Mouse (Mus musculus) heart, embryonic 14.5 days (tissue): Measurements from ENCODE around the gene Nelfe. TPM values are rescaled to one million over a fixed set of nuclear protein-coding genes. Genes with fewer than 3 reads are reported as not detected.
"Not testable (repeated sequence)": the region's sequence is repeated elsewhere in the genome, so short reads cannot be mapped to it uniquely, and the experiment has no call there.

Source experiments
- ATAC-seq: fragments of 200-750 bp; cut with Nextera tagmentation; 2 replicates; pipeline ENCODE4 v1.8.0; 2017; ENCODE audit warnings: low read depth, moderate TSS enrichment; ENCODE audit not compliant: insufficient number of reproducible peaks, insufficient read depth, low FRiP score
- H3K27ac ChIP-seq, 2 experiments: fragments of 200-500 bp in 1 of 2; fragments of 300-500 bp in 1 of 2; sonication (generic) in 1 of 2; replicated peaks in 1 of 2; 2 replicates each; pipeline ENCODE4 v1.5.1; 2012 to 2014; ENCODE audit warnings: low read depth in 2 of 2, low read length in 2 of 2, control low read depth in 1 of 2, mild to moderate bottlenecking in 1 of 2, mixed read lengths in 1 of 2; ENCODE audit not compliant: control insufficient read depth in 1 of 2, insufficient read depth in 1 of 2
- H3K27me3 ChIP-seq: fragments of 300-500 bp; sonication (generic); 2 replicates; pipeline ENCODE4 v1.6.1; 2014; ENCODE audit warnings: mild to moderate bottlenecking, low read length, control low read depth; ENCODE audit not compliant: control insufficient read depth, insufficient read depth
- H3K36me3 ChIP-seq: fragments of 300-500 bp; sonication (generic); 2 replicates; pipeline ENCODE4 v1.6.1; 2014; ENCODE audit warnings: mild to moderate bottlenecking, control low read depth, low read length, mixed read lengths; ENCODE audit not compliant: control insufficient read depth, insufficient read depth
- H3K4me1 ChIP-seq, 2 experiments: fragments of 200-500 bp in 1 of 2; fragments of 300-500 bp in 1 of 2; sonication (generic) in 1 of 2; 2 replicates each; pipeline ENCODE4 v1.6.1; 2012 to 2014; ENCODE audit warnings: low read length in 2 of 2, control low read depth in 1 of 2, mixed read lengths in 1 of 2; ENCODE audit not compliant: control insufficient read depth in 2 of 2, insufficient read depth in 2 of 2
- H3K4me2 ChIP-seq: fragments of 300-500 bp; sonication (generic); 2 replicates; pipeline ENCODE4 v1.6.1; 2014; ENCODE audit warnings: mild to moderate bottlenecking, low read length
- H3K4me3 ChIP-seq, 2 experiments: fragments of 200-500 bp in 1 of 2; fragments of 300-500 bp in 1 of 2; sonication (generic) in 1 of 2; 2 replicates each; pipeline ENCODE4 v1.5.1; 2012 to 2014; ENCODE audit warnings: low read length in 2 of 2, mild to moderate bottlenecking in 2 of 2, control low read depth in 1 of 2, low read depth in 1 of 2, moderate library complexity in 1 of 2; ENCODE audit not compliant: control insufficient read depth in 1 of 2, insufficient read depth in 1 of 2
- H3K9ac ChIP-seq: fragments of 300-500 bp; sonication (generic); 2 replicates; pipeline ENCODE4 v1.6.1; 2014; ENCODE audit warnings: mild to moderate bottlenecking, low read length
- H3K9me3 ChIP-seq: fragments of 300-500 bp; sonication (generic); 2 replicates; pipeline ENCODE4 v1.6.1; 2016; ENCODE audit warnings: low read length, control low read depth; ENCODE audit not compliant: control insufficient read depth
- WGBS: fragments of 180-500 bp; shearing (Covaris S2); extraction: QIAGEN DNeasy Blood & Tissue Kit; methylation state at CpG from one replicate; pipeline ENCODE4 v1.1.7; 2014; 5-methylcytosine and 5-hydroxymethylcytosine counted together
- polyA plus RNA-seq: library from polyadenylated mRNA; unstranded; fragments of >200 nt; fragmentation: Nextera tagmentation; extraction: Ambion mirVana; gene quantifications from 2 replicates; pipeline ENCODE4 v1.2.1, GENCODE M21; 2014

Nelfe gene
- polyA plus RNA-seq, result 65.7 and 65.8 TPM in 2 replicates

- Histone ChIP-seq H3K9me3 (no peaks in the 10 kb centered on the region), H3K27me3 (no peaks in the 10 kb centered on the region), H3K9ac (peak within 1 kb of the TSS; percentile 80), H3K4me2 (peak within 1 kb of the TSS; percentile 94), H3K4me3 (peak within 1 kb of the TSS; percentile 65 to 79), H3K27ac (peak within 1 kb of the TSS in 1 of 2 experiments; percentile 2; a peak in 1 of 4 replicates), H3K4me1 (peaks cover 5 to 16% of the 10 kb centered on the region in 2 experiments), H3K36me3 (peaks cover 62% of the 10 kb centered on the region)
- peak; percentile 95 for ATAC-seq
- under 1% methylated on average over 61 of the region's 65 CpGs for WGBS
Observed at GRCm38 (mm10) chr17:34849722-34850516, at the start of gene Nelfe, which contains the start of gene Skiv2l. TSS of gene Nelfe (plus strand) at chr17:34850391. TSS of gene Skiv2l (minus strand) at chr17:34850210.

GRCm38 (mm10) chr17:34800781-34801305 is 49.3 kb upstream of the Nelfe start:
- not testable (repeated sequence) for H3K4me2 ChIP-seq, H3K4me3 ChIP-seq, H3K36me3 ChIP-seq, H3K27ac ChIP-seq, H3K9me3 ChIP-seq, H3K9ac ChIP-seq, H3K27me3 ChIP-seq, ATAC-seq, H3K4me1 ChIP-seq
- WGBS, result 83% methylated on average over 16 of the region's 16 CpGs

GRCm38 (mm10) chr17:34802756-34803155 is 47.4 kb upstream of the Nelfe start:
- not testable (repeated sequence) for H3K4me3 ChIP-seq, H3K27ac ChIP-seq, H3K27me3 ChIP-seq, H3K4me1 ChIP-seq, ATAC-seq, H3K9ac ChIP-seq, H3K9me3 ChIP-seq, H3K4me2 ChIP-seq, H3K36me3 ChIP-seq
- 81% methylated on average over 9 of the region's 9 CpGs for WGBS

- not testable (repeated sequence) for H3K27me3 ChIP-seq, H3K4me2 ChIP-seq, ATAC-seq, H3K4me1 ChIP-seq, H3K9me3 ChIP-seq, H3K9ac ChIP-seq, H3K4me3 ChIP-seq, H3K27ac ChIP-seq, H3K36me3 ChIP-seq
- 87% methylated on average over 6 of the region's 6 CpGs for WGBS
Observed at GRCm38 (mm10) chr17:34803367-34803766, 46.8 kb upstream of the Nelfe start.

GRCm38 (mm10) chr17:34804301-34804700 is 45.9 kb upstream of the Nelfe start, which contains the start of gene Cyp21a1:
TSS of gene Cyp21a1 (minus strand) at chr17:34804561.
- H3K4me3 ChIP-seq, H3K9ac ChIP-seq, H3K4me1 ChIP-seq, H3K36me3 ChIP-seq, H3K27me3 ChIP-seq, ATAC-seq, H3K27ac ChIP-seq, H3K4me2 ChIP-seq, H3K9me3 ChIP-seq: not testable (repeated sequence)
- 20% methylated on average over 1 of the region's 6 CpGs for WGBS

- H3K9ac ChIP-seq, result no peak overlapping the region
- H3K9me3 ChIP-seq, result peaks cover 5% of the 10 kb centered on the region; the same call in 1 of the 2 replicates
- H3K4me1 ChIP-seq, result no peaks in the 10 kb centered on the region
- WGBS, result 65% methylated on average over 6 of the region's 6 CpGs
- no peaks in the 10 kb centered on the region for H3K36me3 ChIP-seq
- no peak overlapping the region for H3K4me2 ChIP-seq
- no peak overlapping the region for H3K4me3 ChIP-seq
- no peaks in the 10 kb centered on the region for H3K27me3 ChIP-seq
- H3K27ac ChIP-seq, result no peak overlapping the region
- no peak for ATAC-seq
Observed at GRCm38 (mm10) chr17:34804871-34805562, 45.2 kb upstream of the Nelfe start.

GRCm38 (mm10) chr17:34807176-34807575 is 43.0 kb upstream of the Nelfe start:
- Histone ChIP-seq H3K4me1 (no peaks in the 10 kb centered on the region), H3K9ac (no peak overlapping the region), H3K36me3 (no peaks in the 10 kb centered on the region), H3K27ac (no peak overlapping the region), H3K27me3 (no peaks in the 10 kb centered on the region), H3K4me2 (no peak overlapping the region), H3K9me3 (peaks cover 5% of the 10 kb centered on the region; the same call in 1 of the 2 replicates), H3K4me3 (no peak overlapping the region)
- 56% methylated on average over 3 of the region's 3 CpGs for WGBS
- no peak for ATAC-seq
